Mouse (Mus musculus) adrenal gland, adult 18-20 months (tissue): ENCODE data around the gene Prf1. TPM values are rescaled to one million over a fixed set of nuclear protein-coding genes. Genes with fewer than 3 reads are reported as not detected.

Source experiments
- DNase-seq, 2 experiments: peaks; one replicate each; pipeline ENCODE4 v3.0.0; 2021 to 2022; ENCODE audit warnings: low spot score in 2 of 2
- total RNA-seq, 2 experiments: library from RNA; stranded (reverse); gene quantifications; 1 replicate in 1 of 2; 2 replicates in 1 of 2; pipeline ENCODE4 v1.2.3; 2021

The Prf1 gene
- total RNA-seq, 2 experiments from 2014 or later, result 0.30 to 0.67 TPM

DNA sequence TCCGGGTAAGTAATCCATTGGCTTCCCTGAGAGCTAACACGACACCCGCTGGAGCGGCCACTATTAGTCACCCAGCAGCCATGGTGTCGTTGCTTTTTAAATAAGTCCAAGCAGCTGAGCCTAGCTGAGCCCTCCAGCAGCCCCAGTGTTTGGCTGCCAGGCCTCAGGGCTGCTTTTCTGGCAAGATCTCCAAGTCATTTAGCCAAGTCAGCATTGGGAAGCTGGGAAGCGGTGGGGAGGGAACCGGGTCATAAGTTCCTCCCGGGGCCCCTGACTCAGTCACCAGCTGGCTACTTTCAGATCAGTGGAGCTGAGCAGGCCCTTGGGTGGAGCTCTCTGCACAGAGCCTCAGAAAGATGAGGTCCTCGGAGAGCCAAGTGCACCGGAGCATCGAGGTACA, 12.4 kb upstream of the Prf1 start:
- no peak for DNase-seq

DNA sequence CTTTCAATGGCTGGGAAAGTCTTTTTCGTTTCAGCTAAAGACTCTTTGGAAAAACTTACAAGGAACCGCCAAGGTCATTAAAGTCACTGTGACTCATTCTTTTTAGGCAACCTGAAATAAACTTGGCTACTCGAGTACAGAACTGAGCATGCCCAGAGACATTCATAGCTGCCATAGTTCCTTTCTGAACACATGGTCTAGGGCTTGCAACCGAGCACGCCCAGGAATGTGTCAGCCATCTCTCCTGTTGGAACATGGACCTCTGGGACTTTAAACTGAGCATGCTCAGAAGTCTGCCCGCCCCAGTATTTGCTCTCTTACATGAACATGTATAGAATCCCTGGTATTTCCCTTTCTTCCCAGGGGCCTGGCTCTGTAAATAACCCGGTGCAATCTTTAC, 11.4 kb upstream of the Prf1 start:
- DNase-seq, result no peak

- no peak for DNase-seq
Observed at GRCm38 (mm10) chr10:61290016-61290415, 7.6 kb upstream of the Prf1 start.

DNA sequence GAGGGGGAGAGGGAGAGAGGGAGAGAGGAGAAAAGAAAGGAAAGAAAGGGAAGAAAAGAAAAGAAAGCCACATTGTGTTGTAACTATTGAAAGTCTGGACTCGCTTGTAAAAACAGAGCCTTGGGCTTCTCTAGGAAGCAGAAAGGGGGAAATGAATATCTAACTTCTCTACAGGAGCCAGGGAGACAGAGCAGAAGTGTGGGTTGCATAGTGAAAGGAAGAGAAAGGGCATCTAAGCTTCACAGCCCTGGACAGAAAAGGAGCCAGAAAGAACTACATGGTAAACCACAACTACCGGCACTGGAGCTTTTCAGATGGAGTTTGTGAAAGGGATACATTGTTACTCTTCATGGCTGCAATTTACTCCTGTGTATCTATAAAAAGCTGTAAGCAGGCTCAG, 7.2 kb upstream of the Prf1 start:
- no peak for DNase-seq

GRCm38 (mm10) chr10:61294242-61294641, 3.4 kb upstream of the Prf1 start:
- DNase-seq, result no peak

DNA sequence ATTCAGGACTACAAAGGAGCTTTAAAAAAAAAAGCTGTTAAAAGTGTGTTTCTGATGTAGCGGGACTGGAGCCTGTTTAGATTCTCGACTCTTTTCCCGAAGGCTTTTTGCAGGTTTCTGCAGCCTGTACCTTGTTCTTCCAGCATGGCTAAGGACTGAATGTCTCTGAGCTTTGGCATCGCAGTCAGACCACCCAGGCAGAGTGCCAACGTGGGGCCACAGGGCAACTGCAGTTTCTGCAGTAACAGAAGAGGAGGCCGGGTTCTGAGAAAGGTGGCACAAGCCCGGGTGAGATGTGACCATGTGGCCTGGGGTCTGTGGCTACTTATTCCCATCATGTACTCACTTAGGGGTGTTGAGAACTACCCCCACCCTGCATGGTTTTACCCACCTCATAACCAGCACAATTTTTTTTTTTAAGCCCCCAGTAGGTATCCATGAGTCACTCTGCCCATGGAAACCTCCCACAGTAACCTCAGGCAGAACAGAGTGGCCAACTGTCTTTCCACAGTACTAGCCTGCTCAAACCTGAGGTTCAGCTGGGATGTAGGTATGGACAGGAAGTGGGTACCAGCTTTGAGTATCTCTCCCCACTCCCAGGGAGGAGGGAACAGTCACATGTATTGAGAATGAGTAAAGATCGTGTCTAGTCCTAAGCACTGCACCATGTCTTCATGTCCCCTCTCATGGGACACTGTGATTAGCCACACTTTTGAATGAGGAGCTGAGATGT, 754 bp upstream of the Prf1 start:
- DNase-seq, result no peak

- no peak for DNase-seq
Observed at GRCm38 (mm10) chr10:61300996-61301395, 3.4 kb downstream of the Prf1 start.

DNA sequence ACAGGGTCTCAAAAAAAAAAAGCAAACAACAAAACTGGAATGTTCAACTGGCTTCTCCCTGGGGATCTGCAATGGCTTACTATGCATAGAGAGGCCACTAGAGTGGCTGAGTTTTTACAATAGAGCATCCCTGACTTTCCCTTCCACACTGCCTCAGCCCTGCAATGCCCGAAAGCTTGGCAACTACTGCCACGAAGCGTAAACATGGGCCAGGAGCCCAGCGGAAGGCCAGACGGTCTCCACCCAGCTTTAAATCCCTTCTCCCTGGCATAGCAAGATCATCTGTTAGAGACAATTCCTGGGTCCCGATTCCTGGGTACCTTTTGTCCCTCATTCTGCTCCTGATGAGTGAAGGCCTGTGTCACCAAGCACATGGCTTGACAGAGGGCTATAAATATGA, 6.4 kb downstream of the Prf1 start:
- DNase-seq, result no peak

- DNase-seq, result no peak
Observed at GRCm38 (mm10) chr10:61305928-61306590, 8.4 kb downstream of the Prf1 start.

- no peak for DNase-seq
Observed at GRCm38 (mm10) chr10:61308706-61309320, 11.2 kb downstream of the Prf1 start.

DNA sequence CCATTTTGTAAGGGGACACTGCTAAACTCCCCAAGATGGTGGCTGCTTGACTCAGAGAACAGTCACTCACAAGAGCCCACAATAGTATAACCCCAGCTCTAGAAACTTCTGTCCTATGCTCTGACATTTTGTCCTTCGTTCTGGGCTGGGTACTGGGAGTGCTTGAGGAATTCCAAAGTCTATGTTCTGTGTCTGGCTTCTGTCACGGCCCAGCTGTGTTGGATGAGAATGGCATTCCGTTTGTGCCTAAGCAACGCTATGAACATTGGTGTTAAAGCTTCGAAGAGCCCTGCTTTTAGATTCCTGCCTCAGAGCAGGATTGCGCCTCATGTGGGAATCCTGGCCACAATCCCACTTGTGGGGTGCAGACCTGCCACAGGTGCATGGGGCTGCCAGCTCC, 14.5 kb downstream of the Prf1 start:
- DNase-seq, result no peak

GRCm38 (mm10) chr10:61312754-61313153, 15.1 kb downstream of the Prf1 start:
- no peak for DNase-seq

DNA sequence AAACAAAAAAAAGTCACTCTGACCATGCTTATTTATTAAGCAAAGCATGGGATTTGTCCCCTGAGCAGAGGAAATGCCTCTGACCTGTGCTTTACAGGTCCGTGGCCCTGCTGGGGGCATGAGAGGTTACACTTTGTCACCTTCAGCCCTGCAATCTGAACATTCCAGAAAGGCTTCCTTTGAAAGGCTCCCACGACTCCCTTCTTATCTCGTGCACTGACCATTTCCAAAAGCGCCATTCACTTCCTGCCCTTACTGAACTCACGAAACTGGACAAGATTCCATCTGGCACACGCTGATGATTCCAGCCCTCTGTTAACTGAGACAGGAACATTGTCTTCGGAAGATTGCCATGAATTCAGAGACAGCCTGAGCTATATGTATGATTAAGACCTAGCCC, 16.1 kb downstream of the Prf1 start:
- DNase-seq, result no peak

DNA sequence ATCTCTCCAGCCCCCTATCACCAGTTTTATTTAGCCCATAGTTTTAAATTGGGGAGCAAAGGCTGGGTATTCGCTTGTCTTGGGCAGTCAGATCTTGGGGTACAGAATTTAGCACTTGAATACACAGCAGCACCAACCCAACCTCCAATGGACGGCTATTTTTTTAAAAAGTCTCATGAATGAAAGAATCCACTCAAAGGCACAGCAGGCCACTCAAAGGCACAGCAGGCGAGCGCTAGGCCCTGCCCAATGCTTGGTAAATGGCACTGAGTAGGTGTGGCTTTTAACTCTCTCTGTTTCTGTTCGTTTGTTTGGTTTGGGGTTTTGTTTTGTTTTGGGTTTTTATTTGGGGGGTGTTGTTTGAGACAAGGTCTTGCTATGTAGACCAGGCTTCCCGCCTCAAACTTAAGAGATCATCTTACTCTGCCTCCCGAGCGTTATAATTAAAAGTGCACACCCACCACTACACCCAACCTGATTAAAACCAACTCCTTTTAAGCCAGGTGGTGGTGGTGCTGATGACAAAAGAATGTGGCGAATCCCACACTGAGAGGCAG, 17.8 kb downstream of the Prf1 start:
- DNase-seq, result no peak

- no peak for DNase-seq
Observed at GRCm38 (mm10) chr10:61318527-61318926, 20.9 kb downstream of the Prf1 start.

GRCm38 (mm10) chr10:61324717-61325116, 27.1 kb downstream of the Prf1 start:
- no peak for DNase-seq

GRCm38 (mm10) chr10:61325782-61326328, 28.2 kb downstream of the Prf1 start:
- no peak for DNase-seq

GRCm38 (mm10) chr10:61327545-61327944, 29.9 kb downstream of the Prf1 start:
- no peak for DNase-seq

DNA sequence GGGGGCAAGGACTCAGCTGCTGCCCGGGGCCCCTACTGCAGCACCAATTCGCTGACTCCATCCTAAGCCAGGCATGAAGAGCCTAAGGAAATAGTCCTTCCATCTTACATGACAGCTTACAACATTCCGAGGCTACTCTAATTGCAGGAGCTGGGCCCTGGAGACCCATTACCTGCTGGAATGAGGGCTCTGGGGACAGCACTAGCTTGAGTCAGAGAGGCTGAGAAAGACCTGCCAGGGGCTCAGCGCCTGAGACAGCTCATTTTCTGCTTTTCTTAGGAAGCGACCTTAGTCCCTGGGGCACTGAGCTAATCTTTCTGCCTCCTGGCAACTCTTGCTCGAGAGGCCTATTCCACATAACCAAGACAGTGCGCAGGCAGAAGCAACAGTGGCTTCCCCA, 31.3 kb downstream of the Prf1 start:
- no peak for DNase-seq

- no peak for DNase-seq
Observed at GRCm38 (mm10) chr10:61331046-61331445, 33.4 kb downstream of the Prf1 start.

DNA sequence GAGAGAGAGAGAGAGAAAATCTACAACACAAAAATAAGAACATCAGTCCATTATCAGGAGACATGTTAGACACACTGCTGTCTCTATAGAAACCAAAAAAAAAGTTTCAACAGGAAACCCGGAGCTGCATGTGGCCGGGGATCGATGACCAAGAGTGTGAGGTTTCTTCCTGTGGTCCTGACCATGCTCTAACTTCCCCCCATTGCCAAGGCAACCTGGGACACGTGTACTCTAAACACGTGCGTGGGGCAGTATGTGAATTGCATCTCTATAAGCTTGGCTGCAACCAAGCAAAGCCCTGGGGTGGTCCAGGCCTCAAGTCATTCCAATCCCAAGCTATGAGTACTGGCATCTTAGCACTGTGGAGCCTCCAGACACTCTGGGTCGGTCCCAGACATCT, 36.9 kb downstream of the Prf1 start:
- no peak for DNase-seq

- DNase-seq, result peak; percentile 76 to 87
Observed at GRCm38 (mm10) chr10:61336137-61336536, 38.5 kb downstream of the Prf1 start.
